Mouse (Mus musculus) c-Kit-positive CD71-positive TER-119-positive erythroid progenitor cells, embryonic 14.5 days (primary cell): ENCODE data around the gene Olfr1053.
"Not testable (repeated sequence)": the region's sequence is repeated elsewhere in the genome, so short reads cannot be mapped to it uniquely, and the experiment has no call there.

Experiments
- DNase-seq: peaks from one replicate; pipeline ENCODE4 v3.0.0-alpha.2; 2013; ENCODE audit warnings: low spot score

Olfr1053 gene

DNA sequence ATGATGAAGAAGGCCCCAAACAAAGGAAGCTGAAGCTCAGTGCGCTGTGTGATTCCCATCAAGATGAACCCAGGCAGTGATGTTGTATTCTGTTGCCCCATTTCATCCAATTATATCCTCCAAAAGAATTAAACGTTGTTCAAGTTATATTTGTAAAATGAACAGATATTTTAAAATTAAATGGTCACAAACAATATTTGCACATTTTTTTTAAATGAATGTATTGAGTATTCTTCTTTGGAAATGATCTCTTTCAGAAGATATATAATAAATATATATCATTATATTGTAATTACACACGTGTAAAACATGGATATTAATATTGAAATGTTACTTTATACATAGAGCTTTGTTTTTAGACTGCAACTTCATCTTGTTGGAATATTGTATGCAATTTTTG, at the start of gene Olfr1053:
Gene Olfr1053, minus strand, starts transcription at position 101 of the 400 bp plus-strand sequence.
- DNase-seq: no peak

DNA sequence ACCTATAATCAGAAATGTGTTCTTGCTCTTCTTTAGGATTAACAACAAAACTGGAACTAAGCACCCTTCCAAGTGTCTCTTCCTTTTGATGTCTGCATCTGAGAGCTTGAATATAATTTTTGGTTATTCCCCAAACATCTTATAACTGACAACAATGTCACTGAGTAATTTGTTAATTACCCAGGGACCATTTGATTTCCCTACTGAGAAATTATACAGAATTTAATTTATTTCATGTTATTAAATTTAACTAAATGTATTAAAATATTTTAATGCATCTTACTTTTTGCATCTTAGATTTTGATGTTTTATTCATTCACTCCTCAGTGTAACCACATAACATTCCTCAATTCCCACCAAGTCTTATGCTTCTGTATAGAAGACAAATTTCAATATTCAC, 47.3 kb upstream of the Olfr1053 start, which contains the start of gene Olfr1056:
Gene Olfr1056, minus strand, starts transcription at position 101 of the 400 bp plus-strand sequence.
- DNase-seq: no peak

DNA sequence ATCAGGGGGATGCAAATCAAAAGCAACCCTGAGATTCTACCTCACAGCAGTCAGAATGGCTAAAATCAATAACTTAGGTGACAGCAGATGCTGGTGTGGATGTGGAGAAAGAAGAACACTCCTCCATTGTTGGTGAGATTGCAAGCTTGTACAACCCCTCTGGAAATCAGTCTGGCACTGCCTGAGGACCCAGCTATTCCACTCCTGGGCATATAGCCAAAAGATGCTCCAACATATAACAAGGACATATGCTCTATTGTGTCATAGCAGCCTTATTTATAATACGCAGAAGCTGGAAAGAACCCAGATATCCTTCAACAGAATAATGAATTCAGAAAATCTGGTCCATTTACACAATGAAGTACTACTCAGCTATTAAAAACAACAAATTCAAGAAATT, 36.7 kb upstream of the Olfr1053 start:
- not testable (repeated sequence) for DNase-seq

DNA sequence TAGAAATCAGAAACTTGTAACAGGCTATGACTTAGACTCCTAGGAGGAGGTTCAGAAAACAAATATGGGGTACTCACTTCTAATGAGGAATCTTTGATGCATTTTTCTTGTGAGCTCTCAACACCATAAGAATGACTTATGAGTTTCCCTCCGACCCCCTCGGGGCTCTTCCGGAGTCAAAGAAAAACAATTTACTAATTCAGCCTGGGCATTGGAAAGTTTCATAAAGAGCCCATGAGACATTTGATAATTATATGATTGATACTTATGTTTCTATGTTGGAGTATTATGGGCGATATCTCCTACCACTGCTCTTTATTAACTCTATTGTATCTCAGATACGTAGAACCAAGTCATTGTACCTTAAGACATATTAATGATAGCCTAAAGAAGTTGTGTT, 35.1 kb upstream of the Olfr1053 start, which contains the start of gene Olfr1055:
Gene Olfr1055, minus strand, starts transcription at position 101 of the 400 bp plus-strand sequence.
- DNase-seq: no peak

DNA sequence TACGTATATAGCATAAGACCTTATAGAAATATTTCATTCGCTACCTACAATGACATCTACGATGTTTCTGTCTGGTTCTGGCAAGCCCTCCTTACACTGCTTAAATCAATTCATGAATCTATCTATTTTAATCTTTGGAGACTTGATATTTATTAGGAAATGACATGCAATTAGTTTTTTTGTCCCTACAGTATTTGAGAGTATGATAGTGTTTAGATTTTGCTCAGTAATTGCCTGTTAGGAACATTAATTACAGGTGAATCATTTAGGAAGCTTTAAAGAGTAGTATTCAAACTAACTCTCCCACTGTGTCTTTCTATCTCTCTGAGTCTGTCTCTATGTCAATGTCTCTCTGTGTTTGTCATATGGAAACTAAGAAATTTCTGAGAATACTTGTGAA, 20.2 kb upstream of the Olfr1053 start, which contains the start of gene Olfr1054:
Gene Olfr1054, minus strand, starts transcription at position 101 of the 400 bp plus-strand sequence.
- no peak for DNase-seq

DNA sequence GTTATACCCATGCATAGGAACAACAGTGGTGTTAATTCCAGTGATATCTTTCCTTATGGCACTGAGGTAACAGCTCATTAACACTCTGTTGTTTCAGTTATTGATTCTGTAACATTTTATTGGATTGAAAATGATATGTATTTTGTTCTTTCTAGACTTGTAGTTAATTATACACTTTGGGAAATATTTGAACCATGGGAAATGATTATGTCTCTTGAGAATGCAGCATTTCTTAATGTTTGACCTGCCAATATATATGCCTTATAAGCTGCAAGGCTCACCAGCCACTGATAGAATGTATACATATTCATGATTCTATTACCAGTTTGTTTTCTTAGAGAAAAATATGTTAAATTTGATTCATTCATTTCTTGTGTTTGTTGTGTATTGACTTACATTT, 22.9 kb downstream of the Olfr1053 start, which contains the start of gene Olfr1052:
Gene Olfr1052, plus strand, starts transcription at position 301 of the 400 bp plus-strand sequence.
- DNase-seq: no peak

DNA sequence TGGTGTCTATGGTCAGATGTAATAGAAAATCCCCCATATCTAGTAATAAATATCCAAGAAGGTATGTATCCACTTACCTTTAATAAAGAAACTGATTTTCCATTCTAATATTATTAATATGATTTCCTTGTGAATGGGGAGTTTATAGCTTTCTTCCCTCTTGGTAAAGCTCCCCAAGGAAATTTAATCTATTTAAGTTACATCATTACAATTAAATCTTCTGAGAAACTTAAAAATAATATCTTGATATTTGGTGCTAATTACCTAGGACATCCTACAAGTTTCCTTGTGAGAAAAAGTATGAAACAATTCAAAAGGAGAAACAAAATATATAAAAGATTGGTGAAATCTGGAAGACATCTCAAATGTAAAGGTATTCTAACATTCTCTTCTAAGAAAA, 36.1 kb downstream of the Olfr1053 start, which contains the start of gene Olfr1051:
Gene Olfr1051, minus strand, starts transcription at position 101 of the 400 bp plus-strand sequence.
- not testable (repeated sequence) for DNase-seq
